Mouse (Mus musculus) MEL (cell line): ENCODE results near the gene Isca1.

ENCODE experiments used
- CTCF ChIP-seq, 3 experiments: IDR thresholded peaks in 2 of 3; conservative IDR thresholded peaks in 1 of 3; 2 replicates each; pipeline ENCODE4 v1.5.1; 2011 to 2012; ENCODE audit warnings: low read length in 3 of 3, low read depth in 2 of 3, mild to moderate bottlenecking in 2 of 3, improper control_type of control experiment in 1 of 3, inconsistent platforms in 1 of 3, mixed read lengths in 1 of 3, moderate library complexity in 1 of 3; ENCODE audit not compliant: control insufficient read depth in 1 of 3, insufficient read depth in 1 of 3, poor library complexity in 1 of 3, severe bottlenecking in 1 of 3
- E2F4 ChIP-seq: IDR thresholded peaks from 2 replicates; pipeline ENCODE4 v1.6.1; 2011; ENCODE audit warnings: low read depth, low read length, improper control_type of control experiment, borderline replicate concordance
- POLR2A ChIP-seq, 2 experiments: IDR thresholded peaks; 2 replicates each; pipeline ENCODE4 v1.6.1; 2011 to 2012; ENCODE audit warnings: low read length in 2 of 2, mild to moderate bottlenecking in 2 of 2, control low read depth in 1 of 2, improper control_type of control experiment in 1 of 2, low read depth in 1 of 2, moderate library complexity in 1 of 2; ENCODE audit not compliant: control insufficient read depth in 1 of 2, insufficient read depth in 1 of 2, poor library complexity in 1 of 2
- SIN3A ChIP-seq: IDR thresholded peaks from 2 replicates; pipeline ENCODE4 v1.6.1; 2012; ENCODE audit warnings: low read length, improper control_type of control experiment, inconsistent platforms
- SMC3 ChIP-seq: IDR thresholded peaks from 2 replicates; pipeline ENCODE4 v1.6.1; 2011; ENCODE audit warnings: low read depth, low read length, improper control_type of control experiment
- TBP ChIP-seq: IDR thresholded peaks from 2 replicates; pipeline ENCODE4 v1.8.0; 2011; ENCODE audit warnings: low read depth, low read length, improper control_type of control experiment
- ZNF384 ChIP-seq: IDR thresholded peaks from 2 replicates; pipeline ENCODE4 v1.6.1; 2012; ENCODE audit warnings: low read depth, mild to moderate bottlenecking, inconsistent platforms, low read length, improper control_type of control experiment

GRCm38 (mm10) chr13:59779213-59779612, 9.6 kb upstream of the Isca1 start:
- TF ChIP-seq POLR2A (IDR thresholded peaks at IDR 0.05; ENCODE audit: control insufficient read depth in 1 of 2, insufficient read depth in 1 of 2, low read depth in 1 of 2, low read length in 2 of 2, poor library complexity in 1 of 2) = no peak
- no peak for TF ChIP-seq ZNF384
- peak; percentile 21 to 48 (median 41); a peak in 3 of 6 replicates for TF ChIP-seq CTCF (IDR thresholded peaks at IDR 0.05 in 2 of 3, conservative IDR thresholded peaks at IDR 0.05 in 1 of 3; ENCODE audit: control insufficient read depth in 1 of 3, insufficient read depth in 1 of 3, low read depth in 2 of 3, low read length in 3 of 3, poor library complexity in 1 of 3, severe bottlenecking in 1 of 3)
- TF ChIP-seq E2F4 = no peak
- no peak for TF ChIP-seq TBP
- peak; percentile 38 for TF ChIP-seq SMC3
- no peak for TF ChIP-seq SIN3A
